In the genomic region with DNA sequence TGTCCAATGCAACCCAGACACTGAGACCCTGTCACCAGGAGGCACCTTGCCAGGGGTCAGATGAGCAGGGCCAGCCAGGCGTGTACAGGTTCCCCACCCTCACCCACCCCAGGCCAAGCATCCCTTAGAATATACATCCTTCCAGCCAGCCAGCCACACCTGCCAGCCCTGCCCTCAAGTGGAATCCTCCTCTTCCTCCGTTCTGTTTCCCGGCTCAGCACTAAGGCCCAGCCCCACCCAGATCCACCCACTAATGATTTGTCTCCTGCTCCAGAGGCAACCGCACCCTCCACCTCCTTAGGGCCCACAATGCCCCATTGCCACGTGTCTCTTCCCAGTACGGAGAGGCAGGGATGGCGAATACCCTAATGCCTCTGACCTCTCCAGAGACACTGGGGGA, we compare ENCODE assay signal across 25 mouse cellular contexts. TPM values are rescaled to one million over a fixed set of nuclear protein-coding genes. Genes with fewer than 3 reads are reported as not detected.
"Had no signal": no experiment of that assay in that cellular context is flagged by ENCODE, and none has a peak within 500 bp of the region (broad histone marks: within the 10 kb centered on the region; RNA-seq: fewer than 3 reads in every experiment).

No protein-coding gene starts in this region.

- H3K9me3 ChIP-seq: lung, embryonic 15.5 days; megakaryocyte, embryonic 14.5 days; midbrain, embryonic 13.5 days; midbrain, embryonic 15.5 days; neural tube, embryonic 12.5 days; stomach, embryonic 15.5 days had no signal

- H3K27ac ChIP-seq: lung, embryonic 15.5 days; macrophage; midbrain, embryonic 13.5 days; midbrain, embryonic 15.5 days; neural tube, embryonic 12.5 days; stomach, embryonic 15.5 days; stomach, postnatal 0 days had no signal

- DNase-seq: lung, adult 2 months; lung, postnatal 14 days; lung, postnatal 36 days; right cerebral cortex, postnatal 14 days; thymus, adult 2 months; thymus, postnatal 25 days; thymus, postnatal 4 days had no signal

- H3K9ac ChIP-seq: lung, embryonic 15.5 days; midbrain, embryonic 13.5 days; midbrain, embryonic 15.5 days; neural tube, embryonic 12.5 days; stomach, embryonic 15.5 days had no signal

- H3K4me1 ChIP-seq: lung, embryonic 15.5 days; megakaryocyte, embryonic 14.5 days; midbrain, embryonic 13.5 days; midbrain, embryonic 15.5 days; neural tube, embryonic 12.5 days; stomach, embryonic 15.5 days had no signal

- H3K27me3 ChIP-seq: lung, embryonic 15.5 days; midbrain, embryonic 13.5 days; midbrain, embryonic 15.5 days; neural tube, embryonic 12.5 days; stomach, embryonic 15.5 days had no signal

- H3K4me3 ChIP-seq: lung, embryonic 15.5 days; megakaryocyte, embryonic 14.5 days; midbrain, embryonic 13.5 days; midbrain, embryonic 15.5 days; neural tube, embryonic 12.5 days; stomach, embryonic 15.5 days had no signal

- H3K36me3 ChIP-seq: lung, embryonic 15.5 days; midbrain, embryonic 13.5 days; midbrain, embryonic 15.5 days; neural tube, embryonic 12.5 days; stomach, embryonic 15.5 days had no signal

RNA-seq across cellular contexts. Expression of a gene that starts 5.0 kb away (rescaled TPM):
- total RNA-seq: megakaryocyte progenitor cell, adult 5-6 weeks; monocyte, adult 5-6 weeks; neutrophil, adult 5-6 weeks had no signal
- polyA plus RNA-seq: lung, adult 2 months; lung, embryonic 15.5 days; lung, postnatal 0 days; macrophage; midbrain, embryonic 11.5 days; midbrain, embryonic 13.5 days; midbrain, embryonic 15.5 days; midbrain, postnatal 0 days; neural tube, embryonic 12.5 days; neural tube, embryonic 14.5 days; spleen, adult 2 months; stomach, embryonic 15.5 days; testis, adult 2 months; urinary bladder, adult 2 months had no signal

RNA-seq across cellular contexts. Expression of a gene that starts 13.9 kb away (rescaled TPM):
- total RNA-seq: megakaryocyte progenitor cell, adult 5-6 weeks; monocyte, adult 5-6 weeks; neutrophil, adult 5-6 weeks had no signal
- polyA plus RNA-seq: macrophage; midbrain, embryonic 11.5 days; midbrain, embryonic 13.5 days; neural tube, embryonic 14.5 days; spleen, adult 2 months; testis, adult 2 months had no signal

RNA-seq across cellular contexts. Expression of a gene that starts 26.0 kb away (rescaled TPM):
- total RNA-seq: megakaryocyte progenitor cell, adult 5-6 weeks; midbrain, postnatal 0 days; monocyte, adult 5-6 weeks; neutrophil, adult 5-6 weeks had no signal
- polyA plus RNA-seq: lung, embryonic 15.5 days; lung, postnatal 0 days; macrophage; midbrain, embryonic 11.5 days; midbrain, embryonic 13.5 days; midbrain, embryonic 15.5 days; midbrain, postnatal 0 days; neural tube, embryonic 12.5 days; neural tube, embryonic 14.5 days; spleen, adult 2 months; testis, adult 2 months; urinary bladder, adult 2 months had no signal

RNA-seq across cellular contexts. Expression of a gene that starts 59.5 kb away (rescaled TPM):
- total RNA-seq: megakaryocyte progenitor cell, adult 5-6 weeks; midbrain, postnatal 0 days; monocyte, adult 5-6 weeks; neutrophil, adult 5-6 weeks had no signal
- polyA plus RNA-seq: lung, adult 2 months; lung, embryonic 15.5 days; lung, postnatal 0 days; macrophage; neural tube, embryonic 12.5 days; neural tube, embryonic 14.5 days; spleen, adult 2 months; testis, adult 2 months; urinary bladder, adult 2 months had no signal
